Mouse (Mus musculus) kidney, postnatal 36 days (tissue): ENCODE results near the gene Aicda.
"Not testable (repeated sequence)": the region's sequence is repeated elsewhere in the genome, so short reads cannot be mapped to it uniquely, and the experiment has no call there.

Experiments used
- DNase-seq, 2 experiments: peaks; one replicate each; pipeline ENCODE4 v3.0.0; 2021 to 2022; ENCODE audit warnings: mixed read lengths in 2 of 2

The Aicda gene

GRCm38 (mm10) chr6:122553606-122554005 is at the start of gene Aicda:
Gene Aicda, plus strand, starts transcription at chr6:122553801.
- DNase-seq, result no peak

GRCm38 (mm10) chr6:122505041-122505440 is 48.6 kb upstream of the Aicda start:
- no peak for DNase-seq

GRCm38 (mm10) chr6:122505545-122505944 is 48.1 kb upstream of the Aicda start, which contains the start of gene Mfap5:
Gene Mfap5, plus strand, starts transcription at chr6:122505845.
- DNase-seq, result no peak

- DNase-seq, result no peak
Measured at GRCm38 (mm10) chr6:122508494-122508893, 45.1 kb upstream of the Aicda start.

- no peak for DNase-seq
Measured at GRCm38 (mm10) chr6:122512914-122513878, 40.4 kb upstream of the Aicda start.

- no peak for DNase-seq
Measured at GRCm38 (mm10) chr6:122514312-122514711, 39.3 kb upstream of the Aicda start.

GRCm38 (mm10) chr6:122515762-122516161 is 37.8 kb upstream of the Aicda start:
- DNase-seq, result not testable (repeated sequence)

GRCm38 (mm10) chr6:122517668-122518067 is 35.9 kb upstream of the Aicda start:
- no peak for DNase-seq

GRCm38 (mm10) chr6:122519384-122519783 is 34.2 kb upstream of the Aicda start:
- peak in 1 of 2 experiments; percentile 9 for DNase-seq

- peak; percentile 29 to 46 for DNase-seq
Measured at GRCm38 (mm10) chr6:122522595-122522994, 31.0 kb upstream of the Aicda start.

- DNase-seq, result no peak
Measured at GRCm38 (mm10) chr6:122523289-122523688, 30.3 kb upstream of the Aicda start.

- no peak for DNase-seq
Measured at GRCm38 (mm10) chr6:122527596-122527995, 26.0 kb upstream of the Aicda start.

- no peak for DNase-seq
Measured at GRCm38 (mm10) chr6:122528136-122528535, 25.5 kb upstream of the Aicda start.

GRCm38 (mm10) chr6:122531466-122532174 is 22.0 kb upstream of the Aicda start:
- no peak for DNase-seq

- DNase-seq, result peak; percentile 87 to 92
Measured at GRCm38 (mm10) chr6:122532883-122533302, 20.7 kb upstream of the Aicda start.

GRCm38 (mm10) chr6:122534032-122534431 is 19.6 kb upstream of the Aicda start:
- DNase-seq, result peak; percentile 16 to 25

- DNase-seq, result no peak
Measured at GRCm38 (mm10) chr6:122539564-122539963, 14.0 kb upstream of the Aicda start.

GRCm38 (mm10) chr6:122542459-122542858 is 11.1 kb upstream of the Aicda start:
- not testable (repeated sequence) for DNase-seq

- DNase-seq, result no peak
Measured at GRCm38 (mm10) chr6:122543574-122543973, 10.0 kb upstream of the Aicda start.

- no peak for DNase-seq
Measured at GRCm38 (mm10) chr6:122544672-122545071, 8.9 kb upstream of the Aicda start.

- DNase-seq, result no peak
Measured at GRCm38 (mm10) chr6:122545289-122545882, 8.2 kb upstream of the Aicda start.

- no peak for DNase-seq
Measured at GRCm38 (mm10) chr6:122545948-122546347, 7.7 kb upstream of the Aicda start.

GRCm38 (mm10) chr6:122554102-122554501 is 501 bp downstream of the Aicda start:
- no peak for DNase-seq
